Mouse (Mus musculus) olfactory bulb, adult 2 months (tissue): Measurements from ENCODE around the gene Pitpnb.

ENCODE experiments used
- CTCF ChIP-seq: fragments of 200-500 bp; IDR thresholded peaks from 2 replicates; pipeline ENCODE4 v1.5.1; 2012; ENCODE audit warnings: low read depth, mild to moderate bottlenecking, low read length, moderate library complexity; ENCODE audit not compliant: insufficient read depth
- POLR2A ChIP-seq: fragments of 200-500 bp; IDR thresholded peaks from 2 replicates; pipeline ENCODE4 v1.6.1; 2012; ENCODE audit warnings: mild to moderate bottlenecking, low read depth, low read length, moderate library complexity; ENCODE audit not compliant: insufficient read depth

GRCm38 (mm10) chr5:111391485-111391884 is 60.9 kb downstream of the Pitpnb start:
- TF ChIP-seq CTCF (no peak), POLR2A (no peak)
